Mouse (Mus musculus): ENCODE data around the gene Ddx28. TPM values are rescaled to one million over a fixed set of nuclear protein-coding genes. Genes with fewer than 3 reads are reported as not detected.

The Ddx28 gene
- total and polyA plus RNA-seq, 3 experiments, result 9.9 to 22.6 (median 19.4) TPM

DNA sequence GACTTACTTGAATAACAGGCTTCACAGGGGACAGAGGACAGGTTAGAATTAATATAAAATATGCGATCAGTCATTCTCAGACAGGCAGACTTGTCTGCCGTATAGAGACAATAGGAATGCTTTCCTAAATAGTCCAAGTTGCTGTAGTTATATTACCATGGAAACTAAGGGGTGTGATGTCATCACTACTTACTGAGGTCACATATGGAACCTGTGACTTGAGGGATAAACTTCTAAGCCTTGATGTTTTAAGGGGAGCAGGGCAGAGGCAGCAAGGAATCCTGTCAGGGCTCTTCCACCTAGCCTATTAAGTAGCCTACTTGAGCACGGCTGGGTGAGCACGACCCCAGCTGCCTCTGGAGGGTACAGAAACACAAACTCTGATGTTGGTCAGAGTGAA is 5.8 kb downstream of the Ddx28 start, which contains the start of gene Dpep2nb:
TSS of gene Dpep2nb (minus strand) at position 101 of the 400 bp plus-strand sequence.
- no peak for TF ChIP-seq POLR2AphosphoS5 (IDR thresholded peaks at IDR 0.05; ENCODE audit: insufficient replicate concordance, low read depth, low read length)
- Histone ChIP-seq H3K4me1 (ENCODE audit: insufficient read depth, low read depth, low read length) (peaks cover 28% of the 10 kb centered on the region), H3K4me3 (ENCODE audit: low read depth, low read length) (no peak within 1 kb of the TSS), H3K27me3 (ENCODE audit: insufficient read depth, low read length) (peaks cover 5% of the 10 kb centered on the region; the same call in 1 of the 2 replicates), H3K36me3 (replicated peaks) (peaks cover 20% of the 10 kb centered on the region), H3K9me3 (replicated peaks) (no peaks in the 10 kb centered on the region)
- ATAC-seq (ENCODE audit: extremely low read depth, insufficient number of reproducible peaks, low FRiP score, poor library complexity, severe bottlenecking) (no peak), DNase-seq (ENCODE audit: low spot score) (no peak)

DNA sequence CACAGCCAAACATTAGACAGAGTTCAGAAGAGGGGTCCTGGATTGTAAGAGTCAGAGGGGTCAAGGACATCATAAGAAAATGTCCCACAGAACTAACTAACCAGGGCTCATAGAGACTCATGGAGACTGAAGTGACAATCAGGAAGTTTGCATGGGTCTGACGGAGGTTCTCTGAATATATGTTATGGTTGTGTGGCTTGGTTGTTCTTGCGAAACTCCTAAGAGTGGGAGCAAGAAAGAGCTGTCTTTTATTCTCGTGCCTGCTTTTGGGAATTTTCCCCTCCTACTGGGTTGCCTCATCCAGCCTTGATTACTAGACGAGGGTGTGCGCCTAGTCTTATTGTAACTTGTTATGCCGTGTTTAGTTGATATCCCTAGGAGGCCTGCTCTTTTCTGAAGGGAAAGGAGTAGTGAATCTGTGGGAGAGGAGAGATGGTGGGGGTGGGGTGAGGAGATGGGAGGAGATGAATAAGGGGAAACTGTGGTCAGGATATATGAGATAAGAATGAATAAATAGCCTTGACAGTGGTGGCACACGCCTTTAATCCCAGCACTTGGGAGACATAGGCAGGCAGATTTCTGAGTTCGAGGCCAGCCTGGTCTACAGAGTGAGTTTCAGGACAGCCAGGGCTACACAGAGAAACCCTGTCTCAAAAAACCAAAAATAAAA is 7.0 kb downstream of the Ddx28 start:
- peaks cover 13% of the 10 kb centered on the region for H3K36me3 ChIP-seq (replicated peaks)
- peaks cover 16% of the 10 kb centered on the region for H3K4me1 ChIP-seq (ENCODE audit: insufficient read depth, low read depth, low read length)
- no peak for DNase-seq (ENCODE audit: low spot score)
- H3K9me3 ChIP-seq (replicated peaks), result no peaks in the 10 kb centered on the region
- no peak for ATAC-seq (ENCODE audit: extremely low read depth, insufficient number of reproducible peaks, low FRiP score, poor library complexity, severe bottlenecking)
- peaks cover 5% of the 10 kb centered on the region; the same call in 1 of the 2 replicates for H3K27me3 ChIP-seq (ENCODE audit: insufficient read depth, low read length)
- TF ChIP-seq CTCF (IDR thresholded peaks at IDR 0.05; ENCODE audit: low read depth, low read length), result no peak
- no peak for TF ChIP-seq GATA2 (IDR thresholded peaks at IDR 0.05; ENCODE audit: borderline replicate concordance, low read depth, low read length)
- no peak for TF ChIP-seq GATA1 (IDR thresholded peaks at IDR 0.05; ENCODE audit: borderline replicate concordance, low read length)
- TF ChIP-seq POLR2AphosphoS5 (IDR thresholded peaks at IDR 0.05; ENCODE audit: insufficient replicate concordance, low read depth, low read length), result no peak
- TF ChIP-seq TAL1 (conservative IDR thresholded peaks at IDR 0.05; ENCODE audit: low read depth, low read length), result no peak
- no peak overlapping the region for H3K4me3 ChIP-seq (ENCODE audit: low read depth, low read length)

DNA sequence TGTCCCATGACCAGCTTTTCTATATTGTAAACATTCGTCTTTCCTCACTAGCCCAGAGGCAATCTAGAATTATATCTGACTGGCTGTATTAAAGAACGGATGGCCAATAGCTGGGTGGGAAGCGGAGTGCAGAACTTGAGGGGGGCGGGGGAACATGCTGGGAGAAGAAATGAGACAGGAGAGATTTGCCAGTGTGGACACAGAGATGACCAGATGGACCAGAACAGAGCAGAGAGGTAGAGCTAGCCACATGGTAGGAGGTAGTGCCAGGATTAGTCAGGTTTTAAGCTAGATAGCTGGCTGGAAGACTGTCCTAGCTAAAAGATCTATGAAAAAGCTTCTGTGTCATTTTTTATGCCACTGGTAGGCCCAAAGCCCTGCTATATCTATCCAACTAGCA is 9.8 kb downstream of the Ddx28 start:
- H3K36me3 ChIP-seq (replicated peaks), result no peaks in the 10 kb centered on the region
- H3K9me3 ChIP-seq (replicated peaks), result no peaks in the 10 kb centered on the region
- TF ChIP-seq POLR2AphosphoS5 (IDR thresholded peaks at IDR 0.05; ENCODE audit: insufficient replicate concordance, low read depth, low read length) (no peak), CTCF (IDR thresholded peaks at IDR 0.05; ENCODE audit: low read depth, low read length) (no peak), GATA2 (IDR thresholded peaks at IDR 0.05; ENCODE audit: borderline replicate concordance, low read depth, low read length) (no peak), GATA1 (IDR thresholded peaks at IDR 0.05; ENCODE audit: borderline replicate concordance, low read length) (no peak), TAL1 (conservative IDR thresholded peaks at IDR 0.05; ENCODE audit: low read depth, low read length) (no peak)
- peaks cover 18% of the 10 kb centered on the region for H3K27me3 ChIP-seq (ENCODE audit: insufficient read depth, low read length)
- ATAC-seq (ENCODE audit: extremely low read depth, insufficient number of reproducible peaks, low FRiP score, poor library complexity, severe bottlenecking) (no peak), DNase-seq (ENCODE audit: low spot score) (no peak)
- H3K4me1 ChIP-seq (ENCODE audit: insufficient read depth, low read depth, low read length), result peaks cover 7% of the 10 kb centered on the region; the same call in 1 of the 2 replicates
- H3K4me3 ChIP-seq (ENCODE audit: low read depth, low read length), result no peak overlapping the region

DNA sequence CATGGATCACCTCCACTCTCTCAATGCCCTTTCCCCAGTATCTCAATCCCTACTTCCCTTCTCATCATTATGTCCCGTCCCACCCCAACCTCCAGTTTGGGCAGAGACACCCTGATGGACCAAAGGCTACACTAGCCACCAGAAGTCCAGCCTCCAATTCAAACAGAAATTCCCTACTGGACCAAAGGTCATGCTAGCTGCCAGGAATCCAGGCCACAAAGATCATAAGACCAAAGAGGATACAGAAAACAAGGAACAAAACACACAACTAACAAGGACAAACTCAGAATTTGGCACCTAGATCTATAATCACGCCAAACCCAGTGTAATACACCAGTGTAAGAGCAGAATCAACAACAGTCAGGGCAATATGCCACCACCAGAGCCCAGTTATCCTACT is 12.7 kb downstream of the Ddx28 start:
- ATAC-seq (ENCODE audit: extremely low read depth, insufficient number of reproducible peaks, low FRiP score, poor library complexity, severe bottlenecking), result no peak
- Histone ChIP-seq H3K36me3 (replicated peaks) (no peaks in the 10 kb centered on the region), H3K4me1 (ENCODE audit: insufficient read depth, low read depth, low read length) (peaks cover 7% of the 10 kb centered on the region), H3K27me3 (ENCODE audit: insufficient read depth, low read length) (peaks cover 31% of the 10 kb centered on the region), H3K9me3 (replicated peaks) (no peaks in the 10 kb centered on the region), H3K4me3 (ENCODE audit: low read depth, low read length) (no peak overlapping the region)
- no peak for DNase-seq (ENCODE audit: low spot score)
- no peak for TF ChIP-seq POLR2AphosphoS5 (IDR thresholded peaks at IDR 0.05; ENCODE audit: insufficient replicate concordance, low read depth, low read length)
- TF ChIP-seq TAL1 (conservative IDR thresholded peaks at IDR 0.05; ENCODE audit: low read depth, low read length), result no peak
- TF ChIP-seq GATA1 (IDR thresholded peaks at IDR 0.05; ENCODE audit: borderline replicate concordance, low read length), result no peak
- no peak for TF ChIP-seq CTCF (IDR thresholded peaks at IDR 0.05; ENCODE audit: low read depth, low read length)
- TF ChIP-seq GATA2 (IDR thresholded peaks at IDR 0.05; ENCODE audit: borderline replicate concordance, low read depth, low read length), result no peak

DNA sequence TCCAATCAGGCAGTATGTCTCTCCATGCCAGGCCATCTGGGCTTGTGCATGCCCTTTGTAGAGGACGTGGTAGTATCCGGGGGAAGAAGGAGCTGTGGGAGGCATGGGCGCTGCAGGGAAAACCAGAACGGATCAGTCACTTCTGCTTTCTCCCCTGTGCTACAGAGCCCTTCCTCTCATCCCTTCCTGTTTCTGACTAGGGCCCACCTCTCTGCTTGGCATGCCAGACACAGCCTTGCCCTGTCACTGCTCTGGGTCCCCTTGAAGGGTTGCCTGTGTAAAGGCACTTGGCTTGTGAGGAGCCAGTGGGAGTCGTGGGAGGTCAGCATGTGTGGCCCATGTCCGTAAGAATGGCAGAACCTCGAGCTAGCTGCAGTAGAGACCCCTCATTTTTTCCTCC is 15.3 kb downstream of the Ddx28 start:
- no peak; the same call in 1 of the 2 replicates for ATAC-seq (ENCODE audit: extremely low read depth, insufficient number of reproducible peaks, low FRiP score, poor library complexity, severe bottlenecking)
- no peak for TF ChIP-seq POLR2AphosphoS5 (IDR thresholded peaks at IDR 0.05; ENCODE audit: insufficient replicate concordance, low read depth, low read length)
- no peak for TF ChIP-seq CTCF (IDR thresholded peaks at IDR 0.05; ENCODE audit: low read depth, low read length)
- no peak for TF ChIP-seq GATA2 (IDR thresholded peaks at IDR 0.05; ENCODE audit: borderline replicate concordance, low read depth, low read length)
- TF ChIP-seq GATA1 (IDR thresholded peaks at IDR 0.05; ENCODE audit: borderline replicate concordance, low read length), result no peak
- TF ChIP-seq TAL1 (conservative IDR thresholded peaks at IDR 0.05; ENCODE audit: low read depth, low read length), result no peak
- peaks cover 14% of the 10 kb centered on the region for H3K4me1 ChIP-seq (ENCODE audit: insufficient read depth, low read depth, low read length)
- DNase-seq (ENCODE audit: low spot score), result no peak
- H3K9me3 ChIP-seq (replicated peaks), result no peaks in the 10 kb centered on the region
- no peak overlapping the region for H3K4me3 ChIP-seq (ENCODE audit: low read depth, low read length)
- no peaks in the 10 kb centered on the region for H3K36me3 ChIP-seq (replicated peaks)
- peaks cover 26% of the 10 kb centered on the region for H3K27me3 ChIP-seq (ENCODE audit: insufficient read depth, low read length)

DNA sequence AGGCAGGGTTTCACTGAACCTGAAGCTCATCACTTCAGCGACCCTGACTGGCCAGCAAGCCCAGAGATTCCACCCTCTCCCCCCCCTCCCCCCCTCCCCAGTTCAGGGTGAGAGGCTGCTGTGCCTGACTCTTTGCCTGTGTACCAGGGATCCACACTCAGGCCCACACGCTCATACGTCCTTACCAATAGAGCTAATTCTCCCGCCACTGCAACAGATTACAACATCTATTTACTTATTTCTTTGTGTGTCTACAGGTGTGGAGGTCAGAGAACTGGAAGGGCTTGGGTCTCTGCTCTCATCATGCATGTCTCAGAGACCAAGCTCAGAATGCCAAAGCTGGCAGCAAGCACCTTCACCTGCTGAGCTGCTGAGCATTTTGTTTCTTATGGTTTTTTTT is 18.5 kb downstream of the Ddx28 start:
- Histone ChIP-seq H3K9me3 (replicated peaks) (no peaks in the 10 kb centered on the region), H3K36me3 (replicated peaks) (no peaks in the 10 kb centered on the region), H3K27me3 (ENCODE audit: insufficient read depth, low read length) (peaks cover 36% of the 10 kb centered on the region), H3K4me1 (ENCODE audit: insufficient read depth, low read depth, low read length) (peaks cover 20% of the 10 kb centered on the region), H3K4me3 (ENCODE audit: low read depth, low read length) (no peak overlapping the region)
- ATAC-seq (ENCODE audit: extremely low read depth, insufficient number of reproducible peaks, low FRiP score, poor library complexity, severe bottlenecking) (no peak), DNase-seq (ENCODE audit: low spot score) (no peak)
- TF ChIP-seq GATA1 (IDR thresholded peaks at IDR 0.05; ENCODE audit: borderline replicate concordance, low read length), result no peak
- no peak for TF ChIP-seq GATA2 (IDR thresholded peaks at IDR 0.05; ENCODE audit: borderline replicate concordance, low read depth, low read length)
- TF ChIP-seq POLR2AphosphoS5 (IDR thresholded peaks at IDR 0.05; ENCODE audit: insufficient replicate concordance, low read depth, low read length), result no peak
- TF ChIP-seq TAL1 (conservative IDR thresholded peaks at IDR 0.05; ENCODE audit: low read depth, low read length), result no peak
- no peak for TF ChIP-seq CTCF (IDR thresholded peaks at IDR 0.05; ENCODE audit: low read depth, low read length)

Data from G1E (cell line).